Mouse (Mus musculus): ENCODE measurements at regions not wholly inside any gene's neighbourhood (a gene's known extent, or its start where the extent isn't known, plus 50 kb on each side); places are given as distances from the start of the nearest gene placed in this dataset.
A peak's percentile ranks its signal among the peaks of the same experiment; 100 is the strongest.

GRCm38 (mm10) chr3:157710790-157711381, 144.2 kb downstream of the Ptger3 start:
- no peak for DNase-seq

GRCm38 (mm10) chr3:157699961-157700360, 133.3 kb downstream of the Ptger3 start:
- DNase-seq = peak; percentile 39

- DNase-seq = no peak
These were observed 131.8 kb downstream of the Ptger3 start for GRCm38 (mm10) chr3:157698529-157698928.

GRCm38 (mm10) chr3:157695128-157696075, 128.7 kb downstream of the Ptger3 start:
- DNase-seq = no peak
